Mouse (Mus musculus) megakaryocyte-erythroid progenitor cell, adult 5-6 weeks (primary cell): ENCODE results near the gene Arfgap1. TPM values are rescaled to one million over a fixed set of nuclear protein-coding genes. Genes with fewer than 3 reads are reported as not detected.

Experiments used
- ATAC-seq: replicated peaks from 2 replicates; pipeline ENCODE4 v1.8.0; 2016; ENCODE audit warnings: mild to moderate bottlenecking, inconsistent platforms; ENCODE audit not compliant: severe bottlenecking, poor library complexity, low FRiP score, low TSS enrichment
- total RNA-seq, 2 experiments: library from RNA; stranded (forward) in 1 of 2; stranded (reverse) in 1 of 2; fragments of 200-1000, 215-1000 nt in 1 of 2; fragments of >200 nt in 1 of 2; fragmentation: Nextera tagmentation in 1 of 2; gene quantifications; 2 replicates each; pipeline ENCODE4 v1.2.3; 2014 to 2017

The Arfgap1 gene
- 35.0 and 41.9 TPM in 2 replicates for total RNA-seq (2014; fragmentation: Nextera tagmentation)
- total RNA-seq (2017): 27.1 and 32.0 TPM in 2 replicates

DNA sequence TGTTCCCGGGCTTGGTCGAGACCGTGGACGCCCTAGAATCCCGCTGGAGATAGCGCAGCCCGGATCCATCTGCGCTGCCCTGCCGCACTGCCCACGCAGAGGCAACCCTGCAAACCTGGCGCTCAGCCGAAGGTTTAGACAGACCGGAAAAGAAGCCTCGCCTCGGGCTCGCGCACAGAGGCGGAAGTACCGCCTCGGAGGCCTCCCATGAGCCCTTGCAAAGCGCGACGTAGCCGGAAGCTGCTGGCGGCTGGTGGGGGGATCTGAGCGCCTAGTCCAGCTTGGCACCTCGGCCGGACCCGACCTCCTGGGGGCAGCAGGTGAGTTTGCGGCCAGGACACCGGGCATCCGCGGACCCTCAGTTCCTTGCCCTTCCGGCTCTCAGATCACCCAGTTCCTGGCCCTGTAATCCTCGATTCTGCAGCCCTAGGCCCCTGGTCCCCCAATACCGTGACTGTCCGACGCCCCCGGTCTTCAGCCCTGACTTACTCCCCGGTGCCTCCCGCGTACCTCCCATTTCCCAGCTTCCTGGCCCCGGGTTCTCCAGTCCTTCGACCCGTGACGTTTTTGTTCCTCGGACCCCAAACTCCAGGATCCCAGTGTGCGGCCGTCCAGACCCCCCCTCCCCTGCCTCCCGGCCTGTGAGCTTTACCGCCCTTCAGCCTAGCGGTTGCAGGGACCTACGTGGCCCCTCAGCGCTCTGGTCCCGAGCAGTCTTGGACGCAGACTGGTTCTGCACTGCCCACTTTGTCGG lies at the start of gene Arfgap1:
Gene Arfgap1, plus strand, starts transcription at position 216 of the 754 bp plus-strand sequence.
- peak; percentile 90 for ATAC-seq

GRCm38 (mm10) chr2:180919913-180920809 lies 46.9 kb upstream of the Arfgap1 start:
- peak; percentile 7; the same call in 1 of the 2 replicates for ATAC-seq

DNA sequence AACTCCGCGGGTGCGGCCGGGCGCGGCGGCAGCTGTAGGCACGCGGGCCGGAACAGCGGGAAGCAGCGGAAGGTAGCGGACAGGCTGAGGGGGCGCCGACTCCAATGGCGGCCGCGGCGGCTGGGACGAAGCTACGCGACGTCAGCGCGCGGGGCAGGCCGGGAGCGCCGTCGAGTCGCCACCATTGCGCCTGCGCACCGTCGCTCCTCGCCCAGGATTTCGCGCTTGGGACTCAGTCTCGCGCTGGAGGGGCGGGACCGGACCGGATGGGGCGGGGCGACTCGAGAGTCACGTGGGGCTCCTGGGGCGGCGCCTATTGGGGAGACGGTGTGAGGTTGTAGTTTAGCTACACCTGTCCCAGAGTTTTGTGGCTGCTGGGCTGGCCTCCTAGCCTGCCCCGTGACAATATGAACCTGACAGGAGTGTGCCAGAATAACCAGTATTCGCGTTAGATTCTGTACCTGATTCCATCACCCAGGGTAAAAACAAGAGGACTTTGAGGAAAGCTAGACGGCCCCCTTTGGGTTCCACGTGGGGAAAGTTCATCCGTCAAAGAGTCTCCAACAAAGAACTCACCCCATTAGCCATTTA lies 46.1 kb upstream of the Arfgap1 start, which contains the start of gene Ythdf1:
Gene Ythdf1, minus strand, starts transcription at position 140 of the 591 bp plus-strand sequence.
- peak; percentile 89 for ATAC-seq

GRCm38 (mm10) chr2:180922739-180923138 lies 44.3 kb upstream of the Arfgap1 start:
- no peak for ATAC-seq

- peak; percentile 64 for ATAC-seq
Observed at GRCm38 (mm10) chr2:180925176-180925575, 41.8 kb upstream of the Arfgap1 start.

DNA sequence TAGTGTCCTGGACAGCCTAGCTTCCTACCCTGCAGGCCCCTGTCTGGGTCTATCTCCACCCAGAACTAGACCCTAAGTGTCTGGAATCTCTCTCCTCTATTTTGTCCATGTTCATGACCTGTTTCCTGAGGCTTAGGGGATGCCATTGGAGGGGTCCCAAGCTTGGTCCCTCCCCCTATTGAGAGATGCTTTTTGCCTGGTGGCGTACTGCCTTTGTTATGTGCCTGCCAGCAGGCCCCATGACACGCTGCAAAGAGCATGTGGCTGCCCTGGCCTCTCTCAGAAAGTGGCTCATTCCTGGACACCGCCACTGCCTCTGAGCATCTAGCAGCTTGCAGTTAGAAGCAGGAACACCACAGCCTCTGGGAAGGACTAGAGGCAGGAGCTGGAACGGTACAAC lies 38.3 kb upstream of the Arfgap1 start, which contains the start of gene Birc7:
Gene Birc7, plus strand, starts transcription at position 301 of the 400 bp plus-strand sequence.
- no peak for ATAC-seq

DNA sequence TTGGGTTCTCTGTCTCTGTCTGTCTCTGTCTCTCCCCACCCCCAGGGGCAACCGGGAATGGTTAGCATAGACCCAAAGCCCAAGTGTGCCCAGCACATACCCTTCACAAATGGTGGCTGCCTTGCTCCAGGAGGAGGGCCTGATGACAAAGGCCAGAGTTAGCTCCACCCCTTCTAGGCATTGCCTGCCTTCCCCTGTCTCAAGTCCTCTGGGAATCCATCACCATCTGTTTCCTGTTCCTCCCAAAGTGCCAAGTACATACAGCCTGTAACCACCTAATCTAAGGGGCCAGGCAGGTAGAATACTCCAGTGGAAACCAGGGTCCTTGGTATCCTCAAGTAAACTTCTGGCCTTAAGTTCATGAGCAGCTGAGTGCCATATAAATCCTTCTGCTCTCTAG lies 34.6 kb upstream of the Arfgap1 start:
- no peak for ATAC-seq

DNA sequence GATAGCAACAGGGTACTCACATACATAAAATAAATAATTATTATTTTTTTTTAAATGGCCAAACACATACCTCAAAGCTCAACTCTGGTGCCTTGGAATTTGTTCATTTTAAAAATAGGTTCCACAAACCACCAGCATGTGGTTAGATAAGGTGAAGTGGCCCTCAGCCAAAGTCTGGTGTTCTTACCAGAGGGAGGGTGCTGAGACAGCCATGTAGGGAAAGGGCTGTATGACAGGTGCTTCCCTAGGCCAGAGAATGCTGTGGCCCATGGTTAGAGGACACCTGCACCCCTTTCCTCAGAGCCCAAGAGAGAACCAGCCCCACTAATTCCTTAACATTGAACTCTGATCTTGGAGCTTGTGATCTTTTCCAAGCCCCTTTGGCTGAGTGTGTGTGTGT lies 26.8 kb upstream of the Arfgap1 start:
- peak; percentile 83 for ATAC-seq

DNA sequence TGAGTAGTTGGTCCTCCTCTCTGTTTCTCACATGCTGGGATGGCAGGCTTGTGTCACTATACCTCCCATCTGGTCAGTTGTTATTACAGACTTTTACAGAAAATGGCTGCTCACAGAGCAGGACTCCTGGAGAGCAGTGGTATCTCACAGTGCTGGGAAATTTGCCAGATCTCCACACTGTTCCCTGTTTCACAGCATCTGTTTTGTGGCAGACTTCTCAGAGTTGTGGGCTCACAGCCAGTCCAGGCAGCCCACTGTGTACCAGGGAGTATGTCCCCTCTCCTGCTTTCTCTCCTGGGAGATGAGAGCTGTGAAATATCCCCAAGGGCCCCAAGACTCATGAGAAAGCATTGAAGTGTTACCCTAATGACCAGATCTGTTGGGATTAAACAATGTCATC lies 25.2 kb upstream of the Arfgap1 start:
- ATAC-seq: no peak

DNA sequence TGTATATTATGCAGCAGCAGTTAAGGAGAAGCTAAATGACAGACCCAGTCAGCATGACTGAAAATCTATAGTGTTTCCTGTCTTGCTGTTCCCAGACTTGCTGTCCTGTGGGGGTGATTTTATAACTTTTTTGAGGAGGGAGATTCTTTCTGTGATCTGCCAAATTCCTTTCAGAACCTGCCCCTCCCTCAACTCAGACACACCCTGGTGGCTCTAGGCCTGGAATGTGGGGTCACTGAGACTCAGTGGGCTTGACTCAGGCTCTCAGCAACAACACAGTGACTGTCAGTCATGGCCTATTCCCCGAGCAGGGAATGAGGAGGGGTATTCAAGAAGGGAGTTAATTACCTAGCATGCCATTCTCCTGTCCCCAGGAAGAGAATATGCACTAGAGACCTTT lies 17.1 kb upstream of the Arfgap1 start:
- no peak for ATAC-seq

- ATAC-seq: no peak
Observed at GRCm38 (mm10) chr2:180952731-180953171, 14.3 kb upstream of the Arfgap1 start.

GRCm38 (mm10) chr2:180953638-180954037 lies 13.4 kb upstream of the Arfgap1 start:
- no peak for ATAC-seq

- ATAC-seq: 0 out of 2 replicates have a peak, but pooled peaks have one; percentile 17
Observed at GRCm38 (mm10) chr2:180954061-180955047, 12.7 kb upstream of the Arfgap1 start, which contains the start of gene Nkain4. Gene Nkain4, minus strand, starts transcription at chr2:180954699.

GRCm38 (mm10) chr2:180959605-180960004 lies 7.4 kb upstream of the Arfgap1 start:
- ATAC-seq: no peak

GRCm38 (mm10) chr2:180960187-180960586 lies 6.8 kb upstream of the Arfgap1 start:
- no peak for ATAC-seq

DNA sequence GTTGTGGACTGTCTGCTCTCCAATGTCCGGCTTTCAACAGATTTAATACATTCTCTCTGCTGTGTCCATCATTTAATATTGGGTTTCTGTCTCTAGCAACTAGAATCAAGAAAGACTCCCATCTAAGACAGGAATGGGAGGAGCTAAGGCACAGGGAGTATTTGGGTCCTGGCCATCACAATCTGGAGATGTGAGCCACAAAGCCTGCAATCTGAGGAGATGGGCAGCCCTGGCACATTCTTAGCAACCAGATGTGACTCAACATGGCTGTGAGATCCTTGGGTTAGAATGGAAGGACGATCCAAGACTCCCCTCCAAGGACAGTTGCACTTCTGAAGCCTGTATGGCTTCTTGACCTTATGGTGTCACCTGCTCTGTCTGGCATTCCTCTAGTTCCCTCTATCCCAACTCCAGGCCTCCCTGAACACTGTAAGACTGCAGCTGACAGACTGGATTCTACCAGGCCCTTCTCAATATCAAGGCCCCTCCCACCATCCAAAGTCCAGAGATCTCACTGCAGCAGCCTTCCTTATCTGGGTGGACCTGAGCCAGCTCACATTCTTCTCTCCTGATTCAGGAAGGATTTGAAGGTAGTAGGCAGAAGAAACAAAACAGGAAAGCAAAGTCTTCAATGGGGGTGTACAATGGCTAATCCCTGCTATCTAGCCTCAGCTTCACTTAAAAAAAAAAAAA lies 4.3 kb upstream of the Arfgap1 start:
- no peak for ATAC-seq

GRCm38 (mm10) chr2:180963956-180964355 lies 3.1 kb upstream of the Arfgap1 start:
- ATAC-seq: peak; percentile 48; the same call in 1 of the 2 replicates
